Mouse (Mus musculus) brain, adult 10 weeks (tissue): Measurements from ENCODE around the gene Olfr1339. TPM values are rescaled to one million over a fixed set of nuclear protein-coding genes. Genes with fewer than 3 reads are reported as not detected.

Source experiments
- polyA plus RNA-seq: library from polyadenylated mRNA; stranded (reverse); fragments of 350-450 nt; fragmentation: Illumina TruSeq; extraction: RNeasy Lipid Tissue Mini Kit (QIAGEN cat#74804); gene quantifications from one replicate; pipeline ENCODE4 v1.2.3, GENCODE M21; 2015; ENCODE audit warnings: low read depth, low replicate concordance

The Olfr1339 gene
- polyA plus RNA-seq = not detected

GRCm38 (mm10) chr4:118731875-118732274 is at the start of gene Olfr1339:
Gene Olfr1339 (plus strand): TSS chr4:118732175.

GRCm38 (mm10) chr4:118692412-118692973 is 39.5 kb upstream of the Olfr1339 start, which contains the start of gene Olfr1342:
Gene Olfr1342 (minus strand): TSS chr4:118692756.

GRCm38 (mm10) chr4:118703223-118703622 is 28.8 kb upstream of the Olfr1339 start, which contains the start of gene Olfr1341:
Gene Olfr1341 (plus strand): TSS chr4:118703523.

DNA sequence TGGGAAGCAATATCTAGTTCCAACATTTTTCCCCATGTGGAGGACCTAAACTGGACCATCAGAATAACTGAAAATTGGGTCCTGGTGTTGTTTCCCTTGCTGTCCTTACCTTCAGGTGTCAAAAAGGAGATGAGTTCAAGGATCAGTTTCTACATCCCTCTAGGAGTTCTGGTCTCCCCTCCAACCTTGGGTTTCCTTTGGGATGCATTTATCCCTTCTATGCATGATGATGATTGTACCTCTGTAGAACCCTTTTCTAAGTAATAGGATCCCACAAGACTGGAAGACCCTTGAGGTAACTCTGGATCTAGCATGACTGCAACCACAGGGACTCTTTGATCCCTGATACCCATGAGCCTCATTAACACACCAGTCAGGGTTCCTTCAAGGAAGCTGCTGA is 12.1 kb upstream of the Olfr1339 start, which contains the start of gene Olfr1340:
Gene Olfr1340, plus strand, starts transcription at position 301 of the 400 bp plus-strand sequence.

DNA sequence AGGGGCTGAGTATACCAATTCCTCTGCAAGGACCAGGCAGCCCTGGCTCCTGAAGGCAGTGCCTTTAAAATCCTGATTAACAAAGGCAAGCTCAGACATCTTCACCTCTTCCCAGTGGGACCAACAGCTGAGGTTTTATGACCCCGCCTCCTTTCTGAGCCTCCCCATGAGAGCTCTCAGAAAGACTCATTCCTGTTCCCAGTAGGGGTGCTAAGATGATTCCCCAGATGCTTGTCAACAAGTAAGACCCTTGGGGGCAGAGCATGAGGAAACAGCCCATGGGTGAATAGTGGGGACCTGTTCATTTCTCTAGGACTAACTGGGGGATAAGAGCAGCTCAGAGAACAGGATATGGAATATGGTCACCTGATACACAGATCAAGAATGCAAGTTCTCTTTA is 26.7 kb downstream of the Olfr1339 start, which contains the start of gene Olfr1338:
Gene Olfr1338, minus strand, starts transcription at position 101 of the 400 bp plus-strand sequence.

GRCm38 (mm10) chr4:118782486-118782885 is 50.5 kb downstream of the Olfr1339 start, which contains the start of gene Olfr1337:
Gene Olfr1337 (minus strand): TSS chr4:118782586.

Other genes with a start within 250 kb of the Olfr1339 start
- 7.1 TPM for gene Tie1, start 242.1 kb upstream of the Olfr1339 start, polyA plus RNA-seq
- not detected for gene 2610528J11Rik, start 205.2 kb upstream of the Olfr1339 start, polyA plus RNA-seq
- 15.7 TPM for gene Tmem125, start 188.1 kb upstream of the Olfr1339 start, polyA plus RNA-seq
- 0.67 TPM for gene Cfap57, start 111.4 kb upstream of the Olfr1339 start, polyA plus RNA-seq
- gene Ebna1bp2, start 111.4 kb upstream of the Olfr1339 start, polyA plus RNA-seq = 60.0 TPM
- not detected for gene Olfr62, start 73.2 kb upstream of the Olfr1339 start, polyA plus RNA-seq
- gene Olfr1342, start 39.4 kb upstream of the Olfr1339 start, polyA plus RNA-seq = not detected
- gene Olfr1341, start 28.7 kb upstream of the Olfr1339 start, polyA plus RNA-seq = not detected
- gene Olfr1340, start 12.0 kb upstream of the Olfr1339 start, polyA plus RNA-seq = not detected
- gene Olfr1338, start 26.6 kb downstream of the Olfr1339 start, polyA plus RNA-seq = not detected
- gene Olfr1337, start 50.4 kb downstream of the Olfr1339 start, polyA plus RNA-seq = not detected
- not detected for gene Olfr1335, start 77.8 kb downstream of the Olfr1339 start, polyA plus RNA-seq
- not detected for gene Olfr1333, start 104.1 kb downstream of the Olfr1339 start, polyA plus RNA-seq
- gene Olfr1331, start 132.5 kb downstream of the Olfr1339 start, polyA plus RNA-seq = not detected
- gene Olfr1330, start 156.4 kb downstream of the Olfr1339 start, polyA plus RNA-seq = not detected
- gene Olfr1329, start 185.3 kb downstream of the Olfr1339 start, polyA plus RNA-seq = not detected
- gene Olfr1328, start 206.4 kb downstream of the Olfr1339 start, polyA plus RNA-seq = not detected
- gene Lao1, start 229.4 kb downstream of the Olfr1339 start, polyA plus RNA-seq = not detected